Mouse (Mus musculus) urinary bladder, adult 18-20 months (tissue): ENCODE measurements around the gene Cd40.

Source experiments
- DNase-seq, 2 experiments: peaks; one replicate each; pipeline ENCODE4 v3.0.0; 2022; ENCODE audit warnings: low spot score in 2 of 2, mixed read lengths in 2 of 2

The Cd40 gene

GRCm38 (mm10) chr2:165056377-165057085, 1.1 kb downstream of the Cd40 start:
- no peak for DNase-seq

GRCm38 (mm10) chr2:165059961-165060360, 4.5 kb downstream of the Cd40 start:
- DNase-seq = no peak

GRCm38 (mm10) chr2:165061638-165062433, 6.4 kb downstream of the Cd40 start:
- no peak for DNase-seq

- DNase-seq = no peak
Measured at GRCm38 (mm10) chr2:165064489-165064888, 9.1 kb downstream of the Cd40 start.

- no peak for DNase-seq
Measured at GRCm38 (mm10) chr2:165068806-165069205, 13.4 kb downstream of the Cd40 start.

GRCm38 (mm10) chr2:165070096-165070816, 14.8 kb downstream of the Cd40 start:
- DNase-seq = peak in 1 of 2 experiments; percentile 25

GRCm38 (mm10) chr2:165073381-165073781, 18.0 kb downstream of the Cd40 start:
- no peak for DNase-seq

GRCm38 (mm10) chr2:165074081-165074884, 18.9 kb downstream of the Cd40 start:
- no peak for DNase-seq

GRCm38 (mm10) chr2:165074937-165075336, 19.5 kb downstream of the Cd40 start:
- DNase-seq = peak; percentile 64 to 74

- DNase-seq = no peak
Measured at GRCm38 (mm10) chr2:165077055-165077454, 21.6 kb downstream of the Cd40 start.

GRCm38 (mm10) chr2:165078045-165078444, 22.6 kb downstream of the Cd40 start:
- no peak for DNase-seq

- DNase-seq = no peak
Measured at GRCm38 (mm10) chr2:165078605-165079004, 23.2 kb downstream of the Cd40 start.

GRCm38 (mm10) chr2:165080657-165081056, 25.2 kb downstream of the Cd40 start:
- no peak for DNase-seq

- no peak for DNase-seq
Measured at GRCm38 (mm10) chr2:165081257-165081656, 25.8 kb downstream of the Cd40 start.

GRCm38 (mm10) chr2:165086634-165087033, 31.2 kb downstream of the Cd40 start:
- no peak for DNase-seq

- DNase-seq = no peak
Measured at GRCm38 (mm10) chr2:165089470-165089869, 34.0 kb downstream of the Cd40 start.

GRCm38 (mm10) chr2:165090650-165091049, 35.2 kb downstream of the Cd40 start, which contains the start of gene 1700025C18Rik:
1700025C18Rik (minus strand) TSS chr2:165090750.
- DNase-seq = no peak

- no peak for DNase-seq
Measured at GRCm38 (mm10) chr2:165091433-165091965, 36.1 kb downstream of the Cd40 start.

GRCm38 (mm10) chr2:165092393-165092792, 37.0 kb downstream of the Cd40 start:
- DNase-seq = no peak

GRCm38 (mm10) chr2:165096367-165096766, 40.9 kb downstream of the Cd40 start:
- no peak for DNase-seq

- no peak for DNase-seq
Measured at GRCm38 (mm10) chr2:165098861-165099260, 43.4 kb downstream of the Cd40 start.
